Mouse (Mus musculus) embryonic facial prominence, embryonic 14.5 days (tissue): Measurements from ENCODE around the gene Nr1i3. TPM values are rescaled to one million over a fixed set of nuclear protein-coding genes. Genes with fewer than 3 reads are reported as not detected.

Source experiments
- ATAC-seq: fragments of 200-750 bp; cut with Nextera tagmentation; 2 replicates; pipeline ENCODE4 v1.8.0; 2017; ENCODE audit warnings: low read depth, moderate number of reproducible peaks, moderate TSS enrichment
- DNase-seq: peaks from one replicate; pipeline ENCODE4 v3.0.0-alpha.2; 2015; ENCODE audit warnings: low spot score
- H3K27ac ChIP-seq: fragments of 300-500 bp; sonication (generic); replicated peaks from 2 replicates; pipeline ENCODE4 v1.5.1; 2014; ENCODE audit warnings: low read depth, mild to moderate bottlenecking, low read length, moderate library complexity
- H3K27me3 ChIP-seq: fragments of 300-500 bp; sonication (generic); replicated peaks from 2 replicates; pipeline ENCODE4 v1.6.1; 2014; ENCODE audit warnings: low read length; ENCODE audit not compliant: control insufficient read depth, insufficient read depth
- H3K36me3 ChIP-seq: fragments of 300-500 bp; sonication (generic); 2 replicates; pipeline ENCODE4 v1.6.1; 2014; ENCODE audit warnings: low read length, mixed read lengths; ENCODE audit not compliant: control insufficient read depth, insufficient read depth
- H3K4me1 ChIP-seq: fragments of 300-500 bp; sonication (generic); 2 replicates; pipeline ENCODE4 v1.6.1; 2014; ENCODE audit warnings: antibody characterized with exemption, low read length; ENCODE audit not compliant: control insufficient read depth, insufficient read depth
- H3K4me2 ChIP-seq: fragments of 300-500 bp; sonication (generic); 2 replicates; pipeline ENCODE4 v1.6.1; 2014; ENCODE audit warnings: low read depth, mild to moderate bottlenecking, low read length, moderate library complexity, mixed read lengths
- H3K4me3 ChIP-seq: fragments of 300-500 bp; sonication (generic); 2 replicates; pipeline ENCODE4 v1.5.1; 2014; ENCODE audit warnings: low read depth, mild to moderate bottlenecking, low read length
- H3K9ac ChIP-seq: fragments of 300-500 bp; sonication (generic); 2 replicates; pipeline ENCODE4 v1.6.1; 2014; ENCODE audit warnings: low read depth, mild to moderate bottlenecking, low read length, moderate library complexity, mixed read lengths
- H3K9me3 ChIP-seq: fragments of 300-500 bp; sonication (generic); 2 replicates; pipeline ENCODE4 v1.6.1; 2016; ENCODE audit warnings: low read length; ENCODE audit not compliant: control insufficient read depth
- WGBS: fragments of 180-500 bp; shearing (Covaris S2); extraction: QIAGEN DNeasy Blood & Tissue Kit; methylation state at CpG from one replicate; pipeline ENCODE4 v1.1.7; 2014; 5-methylcytosine and 5-hydroxymethylcytosine counted together
- polyA plus RNA-seq: library from polyadenylated mRNA; unstranded; fragments of >200 nt; fragmentation: Nextera tagmentation; extraction: Ambion mirVana; gene quantifications from 2 replicates; pipeline ENCODE4 v1.2.1, GENCODE M21; 2014

Nr1i3 gene
- 0.15 and 0.17 TPM in 2 replicates for polyA plus RNA-seq

DNA sequence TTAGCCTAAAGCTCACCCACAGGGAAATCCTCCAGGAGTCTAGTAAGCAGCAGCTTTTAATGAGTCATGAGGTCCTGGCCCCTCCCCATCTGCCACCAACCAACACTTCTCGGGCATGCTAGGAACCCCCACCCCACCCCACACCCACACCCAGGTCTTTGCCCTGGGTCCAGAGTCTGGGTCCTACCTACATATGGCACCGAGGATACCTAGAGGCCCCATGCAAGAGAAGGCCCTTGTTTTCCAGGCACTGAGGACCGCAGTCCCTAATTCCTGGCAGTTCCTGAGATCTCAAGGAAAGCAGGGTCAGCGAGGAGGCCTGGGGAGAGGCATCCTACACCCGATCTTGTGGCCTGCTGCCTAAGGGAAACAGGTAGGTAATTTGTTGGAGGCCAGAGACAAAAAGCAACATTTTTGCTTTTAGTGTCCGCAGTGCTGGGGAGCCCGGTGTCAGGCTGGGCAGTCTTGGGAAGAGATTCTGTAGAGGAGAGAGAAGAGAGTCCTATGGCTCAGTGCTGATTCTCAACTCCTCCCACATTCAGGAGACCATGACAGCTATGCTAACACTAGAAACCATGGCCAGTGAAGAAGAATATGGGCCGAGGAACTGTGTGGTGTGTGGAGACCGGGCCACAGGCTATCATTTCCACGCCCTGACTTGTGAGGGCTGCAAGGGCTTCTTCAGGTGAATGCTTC is at the start of gene Nr1i3:
Gene Nr1i3, plus strand, starts transcription at position 170 of the 696 bp plus-strand sequence.
- WGBS, result 68% methylated on average over 10 of the region's 10 CpGs
- ATAC-seq (no peak), DNase-seq (no peak)
- H3K36me3 ChIP-seq, result peaks cover 3% of the 10 kb centered on the region; the same call in 1 of the 2 replicates
- no peak within 1 kb of the TSS for H3K27ac ChIP-seq
- no peaks in the 10 kb centered on the region for H3K4me1 ChIP-seq
- no peak within 1 kb of the TSS for H3K4me3 ChIP-seq
- H3K27me3 ChIP-seq, result no peaks in the 10 kb centered on the region
- no peak within 1 kb of the TSS for H3K4me2 ChIP-seq
- H3K9ac ChIP-seq, result no peak within 1 kb of the TSS
- no peaks in the 10 kb centered on the region for H3K9me3 ChIP-seq

GRCm38 (mm10) chr1:171164258-171164657 is 49.5 kb upstream of the Nr1i3 start:
- Histone ChIP-seq H3K9me3 (no peaks in the 10 kb centered on the region), H3K4me2 (no peak overlapping the region), H3K27ac (no peak overlapping the region), H3K9ac (no peak overlapping the region), H3K36me3 (no peaks in the 10 kb centered on the region), H3K27me3 (peaks cover 6% of the 10 kb centered on the region), H3K4me3 (no peak overlapping the region), H3K4me1 (peaks cover 7% of the 10 kb centered on the region; the same call in 1 of the 2 replicates)
- 34% methylated on average over 3 of the region's 3 CpGs for WGBS
- peak; percentile 47 for DNase-seq
- no peak for ATAC-seq

DNA sequence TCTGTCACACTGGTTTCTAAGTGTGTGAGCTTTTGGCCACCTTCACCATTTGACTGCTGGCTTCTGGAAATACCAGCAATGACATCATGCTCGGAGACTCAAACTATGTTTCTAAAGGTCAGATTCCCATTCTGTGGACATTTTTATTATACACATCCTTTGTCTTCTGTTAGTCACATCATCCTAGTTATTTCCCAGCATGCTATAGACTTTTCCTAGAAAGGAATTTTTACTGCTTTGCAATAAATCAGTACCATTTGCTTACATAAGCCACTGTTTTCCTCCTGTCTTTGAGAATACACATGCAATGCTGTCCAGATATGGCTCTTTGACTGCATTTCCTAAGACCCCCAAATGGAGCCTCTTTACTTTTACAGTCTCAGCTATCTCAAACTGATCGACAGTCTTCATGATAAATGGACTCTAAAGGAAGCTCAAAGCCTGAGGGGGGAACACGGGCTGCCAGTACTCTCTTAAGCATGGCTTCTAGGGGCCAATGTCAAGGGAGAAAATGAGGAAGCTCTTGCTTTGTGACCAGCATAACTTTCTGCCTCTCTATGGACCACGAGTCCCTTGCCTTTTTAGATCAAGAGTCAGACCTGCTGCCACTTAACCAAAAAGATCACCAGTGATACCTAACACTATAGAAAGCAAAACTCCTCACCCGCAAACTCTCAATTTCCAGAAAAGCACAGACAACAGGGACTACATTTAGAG is 48.0 kb upstream of the Nr1i3 start:
- no peak for ATAC-seq
- no peaks in the 10 kb centered on the region for H3K4me1 ChIP-seq
- H3K27ac ChIP-seq, result no peak overlapping the region
- no peak for DNase-seq
- H3K9me3 ChIP-seq, result no peaks in the 10 kb centered on the region
- 0 out of 2 replicates have a peak, but pooled peaks cover under 1% of the 10 kb centered on the region for H3K27me3 ChIP-seq
- H3K9ac ChIP-seq, result no peak overlapping the region
- WGBS, result 70% methylated on average over 5 of the region's 5 CpGs
- H3K36me3 ChIP-seq, result no peaks in the 10 kb centered on the region
- no peak overlapping the region for H3K4me2 ChIP-seq
- no peak overlapping the region for H3K4me3 ChIP-seq

- Histone ChIP-seq H3K4me3 (no peak overlapping the region), H3K27ac (no peak overlapping the region), H3K4me1 (no peaks in the 10 kb centered on the region), H3K36me3 (no peaks in the 10 kb centered on the region), H3K27me3 (no peaks in the 10 kb centered on the region), H3K4me2 (no peak overlapping the region), H3K9ac (no peak overlapping the region), H3K9me3 (no peaks in the 10 kb centered on the region)
- WGBS, result 83% methylated on average over 12 of the region's 12 CpGs
- ATAC-seq, result no peak
- DNase-seq, result no peak
These were observed 44.9 kb upstream of the Nr1i3 start for GRCm38 (mm10) chr1:171168906-171169305.

- Histone ChIP-seq H3K9me3 (no peaks in the 10 kb centered on the region), H3K9ac (no peak overlapping the region), H3K4me3 (no peak overlapping the region), H3K27me3 (no peaks in the 10 kb centered on the region), H3K4me1 (no peaks in the 10 kb centered on the region), H3K36me3 (no peaks in the 10 kb centered on the region), H3K27ac (no peak overlapping the region), H3K4me2 (no peak overlapping the region)
- no peak for DNase-seq
- ATAC-seq, result no peak
- whole genome bisulfite sequencing, result 59% methylated on average over 3 of the region's 3 CpGs
These were observed 43.9 kb upstream of the Nr1i3 start for GRCm38 (mm10) chr1:171169913-171170312.

- Histone ChIP-seq H3K9ac (no peak overlapping the region), H3K27me3 (no peaks in the 10 kb centered on the region), H3K4me1 (no peaks in the 10 kb centered on the region), H3K9me3 (no peaks in the 10 kb centered on the region), H3K27ac (peak overlapping the region; percentile 33), H3K4me3 (no peak overlapping the region), H3K36me3 (no peaks in the 10 kb centered on the region), H3K4me2 (no peak overlapping the region)
- no peak for ATAC-seq
- 52% methylated on average over 3 of the region's 3 CpGs for WGBS
- DNase-seq, result peak; percentile 51
These were observed 42.6 kb upstream of the Nr1i3 start for GRCm38 (mm10) chr1:171171138-171171537.

DNA sequence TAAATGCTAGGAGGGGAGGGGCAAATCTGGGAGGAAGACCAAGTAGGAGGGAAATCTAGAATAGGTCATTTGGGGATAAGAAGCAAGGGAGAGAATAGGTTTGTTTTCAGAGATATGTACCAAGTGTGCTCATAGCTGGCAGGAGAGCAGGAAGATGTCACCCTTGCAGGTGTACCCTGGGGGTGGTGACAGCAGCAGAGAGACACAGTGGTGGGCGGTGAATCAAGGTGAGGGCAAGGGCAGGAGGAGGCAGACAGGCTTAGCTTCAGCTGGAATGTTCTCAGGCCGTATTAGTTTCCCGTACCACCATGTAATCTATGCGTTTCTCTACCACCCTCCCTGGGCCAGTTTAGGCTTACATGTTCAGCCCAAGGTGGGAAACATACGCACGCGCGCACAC is 41.0 kb upstream of the Nr1i3 start:
- H3K9me3 ChIP-seq, result no peaks in the 10 kb centered on the region
- H3K36me3 ChIP-seq, result no peaks in the 10 kb centered on the region
- H3K4me2 ChIP-seq, result no peak overlapping the region
- no peak overlapping the region for H3K27ac ChIP-seq
- H3K4me1 ChIP-seq, result no peaks in the 10 kb centered on the region
- H3K9ac ChIP-seq, result no peak overlapping the region
- ATAC-seq, result no peak
- WGBS, result 96% methylated on average over 8 of the region's 8 CpGs
- H3K27me3 ChIP-seq, result no peaks in the 10 kb centered on the region
- no peak for DNase-seq
- H3K4me3 ChIP-seq, result no peak overlapping the region

GRCm38 (mm10) chr1:171179487-171180171 is 34.1 kb upstream of the Nr1i3 start:
- Histone ChIP-seq H3K27me3 (no peaks in the 10 kb centered on the region), H3K36me3 (no peaks in the 10 kb centered on the region), H3K9ac (no peak overlapping the region), H3K4me3 (no peak overlapping the region), H3K9me3 (no peaks in the 10 kb centered on the region), H3K4me1 (no peaks in the 10 kb centered on the region), H3K27ac (no peak overlapping the region), H3K4me2 (no peak overlapping the region)
- ATAC-seq (no peak), DNase-seq (no peak)
- 63% methylated on average over 5 of the region's 5 CpGs for WGBS
